Comparison of ENCODE assay signal across 9 mouse cellular contexts in genomic region chr12:110486852-110487251, GRCm38 (mm10). TPM values are rescaled to one million over a fixed set of nuclear protein-coding genes. Genes with fewer than 3 reads are reported as not detected.
DNase-seq lines count a peak whose midpoint lies in the region; ATAC-seq and TF ChIP-seq lines count a peak whose summit lies in the region.
"Had no signal": no experiment of that assay in that cellular context is flagged by ENCODE, and none has a peak within 500 bp of the region (broad histone marks: within the 10 kb centered on the region; RNA-seq: fewer than 3 reads in every experiment).

No protein-coding gene starts in this region.

- no peak for TF ChIP-seq POLR2A in MEL (IDR thresholded peaks at IDR 0.05; ENCODE audit: control insufficient read depth in 1 of 2, insufficient read depth in 1 of 2, low read depth in 1 of 2, low read length in 2 of 2, poor library complexity in 1 of 2)

- no peak for ATAC-seq in heart, embryonic 16.5 days (replicated peaks; ENCODE audit: extremely low read depth, insufficient read depth, low FRiP score)
- no peak for ATAC-seq in hindbrain, embryonic 13.5 days (ENCODE audit: low FRiP score)
- ATAC-seq in midbrain, embryonic 13.5 days = no peak

- peak overlapping the region; percentile 89 for H3K9ac ChIP-seq in heart, embryonic 16.5 days (ENCODE audit: low read length)
- peak overlapping the region; percentile 83 for H3K9ac ChIP-seq in MEL (ENCODE audit: control insufficient read depth, low read depth, low read length, poor library complexity, severe bottlenecking)
- H3K9ac ChIP-seq in hindbrain, embryonic 13.5 days = peak overlapping the region; percentile 78
- H3K9ac ChIP-seq in midbrain, embryonic 13.5 days (replicated peaks) = peak overlapping the region; percentile 79

- no peaks in the 10 kb centered on the region for H3K27me3 ChIP-seq in heart, embryonic 16.5 days (ENCODE audit: control insufficient read depth, insufficient read depth, low read length)
- H3K27me3 ChIP-seq in MEL (ENCODE audit: control insufficient read depth in 1 of 2, insufficient read depth in 2 of 2, low read length in 2 of 2) = no peaks in the 10 kb centered on the region
- H3K27me3 ChIP-seq in hindbrain, embryonic 13.5 days = no peaks in the 10 kb centered on the region
- H3K27me3 ChIP-seq in midbrain, embryonic 13.5 days = no peaks in the 10 kb centered on the region
- H3K27me3 ChIP-seq: Patski had no signal

- H3K4me3 ChIP-seq in heart, embryonic 16.5 days (ENCODE audit: low read length) = peak overlapping the region; percentile 81
- H3K4me3 ChIP-seq in MEL (ENCODE audit: control insufficient read depth in 1 of 2, insufficient read depth in 1 of 2, low read depth in 2 of 2, low read length in 2 of 2) = peak overlapping the region; percentile 74 to 83
- peak overlapping the region; percentile 53 for H3K4me3 ChIP-seq in hindbrain, embryonic 13.5 days
- peak overlapping the region; percentile 59 for H3K4me3 ChIP-seq in midbrain, embryonic 13.5 days (replicated peaks)

- peak overlapping the region; percentile 70 for H3K4me2 ChIP-seq in heart, embryonic 16.5 days (ENCODE audit: low read depth, low read length)
- peak overlapping the region; percentile 94 for H3K4me2 ChIP-seq in hindbrain, embryonic 13.5 days
- H3K4me2 ChIP-seq in midbrain, embryonic 13.5 days (replicated peaks) = peak overlapping the region; percentile 81

- peak overlapping the region; percentile 100 for H3K27ac ChIP-seq in heart, embryonic 16.5 days (ENCODE audit: low read length)
- H3K27ac ChIP-seq in MEL (ENCODE audit: control insufficient read depth, low read depth, low read length) = no peak overlapping the region
- H3K27ac ChIP-seq in hindbrain, embryonic 13.5 days = peak overlapping the region; percentile 95
- H3K27ac ChIP-seq in midbrain, embryonic 13.5 days = no peak overlapping the region

- H3K4me1 ChIP-seq in heart, embryonic 16.5 days (ENCODE audit: control insufficient read depth, insufficient read depth, low read length) = peaks cover 46% of the 10 kb centered on the region
- peaks cover 4 to 19% of the 10 kb centered on the region in 2 experiments for H3K4me1 ChIP-seq in MEL (ENCODE audit: control insufficient read depth in 1 of 2, insufficient read depth in 2 of 2, low read length in 2 of 2)
- H3K4me1 ChIP-seq in hindbrain, embryonic 13.5 days (replicated peaks) = peaks cover 48% of the 10 kb centered on the region
- peaks cover 38% of the 10 kb centered on the region for H3K4me1 ChIP-seq in midbrain, embryonic 13.5 days (replicated peaks)

- no peak for DNase-seq in heart, adult 8-10 months (ENCODE audit: low spot score)
- DNase-seq in MEL (ENCODE audit: low read depth, low spot score) = no peak
- no peak for DNase-seq in cerebellum, adult 8-10 months
- no peak for DNase-seq in frontal cortex, postnatal 36 days (ENCODE audit: low spot score in 2 of 2)
- DNase-seq in adrenal gland, adult 8-10 months = no peak

- 73% methylated on average over 5 of the region's 5 CpGs for WGBS in heart, embryonic 16.5 days
- WGBS in hindbrain, embryonic 13.5 days = 85% methylated on average over 5 of the region's 5 CpGs
- WGBS in midbrain, embryonic 13.5 days = 83% methylated on average over 5 of the region's 5 CpGs

- peaks cover 4% of the 10 kb centered on the region for H3K36me3 ChIP-seq in heart, embryonic 16.5 days (ENCODE audit: control insufficient read depth, insufficient read depth)
- H3K36me3 ChIP-seq in MEL (ENCODE audit: control insufficient read depth in 1 of 2, insufficient read depth in 2 of 2, low read length in 2 of 2) = peaks cover 1 to 14% of the 10 kb centered on the region in 2 experiments; a peak in 3 of 4 replicates
- peaks cover 11% of the 10 kb centered on the region for H3K36me3 ChIP-seq in hindbrain, embryonic 13.5 days
- H3K36me3 ChIP-seq in midbrain, embryonic 13.5 days = no peaks in the 10 kb centered on the region; the same call in 1 of the 2 replicates

- no peak for TF ChIP-seq CTCF in MEL (IDR thresholded peaks at IDR 0.05 in 2 of 3, conservative IDR thresholded peaks at IDR 0.05 in 1 of 3; ENCODE audit: control insufficient read depth in 1 of 3, insufficient read depth in 1 of 3, low read depth in 2 of 3, low read length in 3 of 3, poor library complexity in 1 of 3, severe bottlenecking in 1 of 3)

- TF ChIP-seq EP300 in MEL (IDR thresholded peaks at IDR 0.05; ENCODE audit: low read depth in 1 of 2, low read length in 2 of 2) = no peak

- H3K79me2 ChIP-seq in MEL (ENCODE audit: control insufficient read depth, insufficient read depth, low read length, poor library complexity) = peaks cover 67% of the 10 kb centered on the region

- TF ChIP-seq RAD21 in MEL (IDR thresholded peaks at IDR 0.05; ENCODE audit: low read depth, low read length) = no peak

- no peaks in the 10 kb centered on the region for H3K9me3 ChIP-seq in heart, embryonic 16.5 days (replicated peaks; ENCODE audit: control insufficient read depth, low read length)
- no peaks in the 10 kb centered on the region for H3K9me3 ChIP-seq in MEL (replicated peaks; ENCODE audit: insufficient read depth, low read length)
- no peaks in the 10 kb centered on the region for H3K9me3 ChIP-seq in hindbrain, embryonic 13.5 days
- H3K9me3 ChIP-seq in midbrain, embryonic 13.5 days = no peaks in the 10 kb centered on the region

TF ChIP-seq in MEL, 35 proteins besides CTCF, POLR2A, EP300 and RAD21:
- TF ChIP-seq ZMIZ1 (IDR thresholded peaks at IDR 0.05; ENCODE audit: low read depth, low read length) = no peak
- TF ChIP-seq UBTF (IDR thresholded peaks at IDR 0.05; ENCODE audit: borderline replicate concordance, insufficient read depth, low read depth, low read length) = no peak
- TF ChIP-seq MAZ (IDR thresholded peaks at IDR 0.05; ENCODE audit: low read depth, low read length) = no peak
- TF ChIP-seq SMC3 (IDR thresholded peaks at IDR 0.05; ENCODE audit: low read depth, low read length) = no peak
- no peak for TF ChIP-seq MEF2A (IDR thresholded peaks at IDR 0.05; ENCODE audit: extremely low read depth, insufficient replicate concordance, low read depth, low read length, poor library complexity, severe bottlenecking)
- TF ChIP-seq ZNF384 (IDR thresholded peaks at IDR 0.05; ENCODE audit: low read depth, low read length) = no peak
- TF ChIP-seq POLR2AphosphoS2 (IDR thresholded peaks at IDR 0.05; ENCODE audit: low read length) = no peak
- no peak for TF ChIP-seq USF2 (IDR thresholded peaks at IDR 0.05; ENCODE audit: borderline replicate concordance in 1 of 2, insufficient read depth in 1 of 2, low read depth in 1 of 2, low read length in 2 of 2)
- no peak for TF ChIP-seq GABPA (IDR thresholded peaks at IDR 0.05; ENCODE audit: low read depth, low read length)
- no peak for TF ChIP-seq MXI1 (IDR thresholded peaks at IDR 0.05; ENCODE audit: low read depth, low read length)
- no peak for TF ChIP-seq ZKSCAN1 (IDR thresholded peaks at IDR 0.05; ENCODE audit: low read depth, low read length)
- no peak for TF ChIP-seq POLR2AphosphoS5 (IDR thresholded peaks at IDR 0.05; ENCODE audit: borderline replicate concordance, low read depth, low read length)
- no peak for TF ChIP-seq ELF1 (IDR thresholded peaks at IDR 0.05; ENCODE audit: low read depth, low read length)
- no peak for TF ChIP-seq MYC (IDR thresholded peaks at IDR 0.05; ENCODE audit: low read depth, low read length)
- TF ChIP-seq MYB (IDR thresholded peaks at IDR 0.05; ENCODE audit: low read depth, low read length) = no peak
- TF ChIP-seq USF1 (IDR thresholded peaks at IDR 0.05; ENCODE audit: low read depth, low read length) = no peak
- no peak for TF ChIP-seq NRF1 (IDR thresholded peaks at IDR 0.05; ENCODE audit: insufficient read depth, low read depth, low read length, poor library complexity, severe bottlenecking)
- no peak for TF ChIP-seq TBP (IDR thresholded peaks at IDR 0.05; ENCODE audit: low read depth, low read length)
- TF ChIP-seq CHD1 (IDR thresholded peaks at IDR 0.05; ENCODE audit: low read depth, low read length) = no peak

RNA-seq across cellular contexts. Expression of gene Ppp2r5c, which starts 39.9 kb away (rescaled TPM):
- polyA plus RNA-seq in heart, embryonic 16.5 days (2015; fragmentation: Nextera tagmentation; extraction: Ambion mirVana) = 130 and 132 TPM in 2 replicates
- total RNA-seq in heart, adult 8-10 months (2022) = 10 to 100 TPM; 88.9 to 96.8 (median 93.6) TPM
- 72.0 and 78.6 TPM in 2 replicates for total RNA-seq in MEL (2012; rRNA removed)
- 10 to 100 TPM; 93.9 to 100.0 TPM for polyA plus RNA-seq in MEL (2012; ENCODE audit: insufficient read depth in 1 of 2, insufficient read length in 2 of 2, low read depth in 1 of 2, low replicate concordance in 2 of 2, missing spikeins in 1 of 2)
- 142 and 144 TPM in 2 replicates for polyA plus RNA-seq in hindbrain, embryonic 13.5 days (2015; fragmentation: Nextera tagmentation; extraction: Ambion mirVana)
- polyA plus RNA-seq in midbrain, embryonic 13.5 days (2015; fragmentation: Nextera tagmentation; extraction: Ambion mirVana) = 136 and 147 TPM in 2 replicates
- 100 to 1,000 TPM; 106 to 141 (median 127) TPM for total RNA-seq in adrenal gland, adult 8-10 months (2022)

Comparison
In these comparisons a context has a peak if more than half of its experiments do, and no peak if none do; other contexts are left out.
1. H3K27ac ChIP-seq: peak in heart, embryonic 16.5 days (single experiment) and hindbrain, embryonic 13.5 days (single experiment); none in MEL (single experiment) and midbrain, embryonic 13.5 days (single experiment).
2. Peak in every context shown above with its lines, with median percentiles within 50 percentile points of each other: H3K4me2 ChIP-seq, H3K4me3 ChIP-seq and H3K9ac ChIP-seq.